Mouse (Mus musculus) monocyte, adult 59 days (primary cell): ENCODE measurements around the gene Ccdc15. TPM values are rescaled to one million over a fixed set of nuclear protein-coding genes. Genes with fewer than 3 reads are reported as not detected.

Experiments used
- total RNA-seq, 2 experiments: library from RNA; stranded (reverse); gene quantifications; one replicate each; pipeline ENCODE4 v1.2.4; 2023

Ccdc15 gene
- 1 to 10 TPM; 3.8 to 4.8 TPM for total RNA-seq

GRCm38 (mm10) chr9:37347988-37348642, at the start of gene Ccdc15:
Gene Ccdc15 (minus strand): TSS chr9:37348432.

GRCm38 (mm10) chr9:37367301-37368080, 19.3 kb upstream of the Ccdc15 start, which contains the start of gene Hepacam:
Gene Hepacam (plus strand): TSS chr9:37367351.

GRCm38 (mm10) chr9:37255149-37255888, 92.9 kb downstream of the Ccdc15 start, which contains the start of gene Slc37a2:
Gene Slc37a2 (minus strand): TSS chr9:37255738.

Other genes with a start within 250 kb of the Ccdc15 start
- gene Pknox2, start 201.0 kb downstream of the Ccdc15 start, total RNA-seq, result not detected
- gene Tmem218, start 140.2 kb downstream of the Ccdc15 start, total RNA-seq, result 1 to 10 TPM in 1 of 2 experiments, under 1 TPM in 1; 0.84 to 1.4 TPM
- 10 to 100 TPM; 22.7 to 25.3 TPM for gene Slc37a2, start 92.7 kb downstream of the Ccdc15 start, total RNA-seq
- gene Hepacam, start 18.9 kb upstream of the Ccdc15 start, total RNA-seq, result not detected
- gene Robo4, start 53.5 kb upstream of the Ccdc15 start, total RNA-seq, result not detected
- gene Robo3, start 84.8 kb upstream of the Ccdc15 start, total RNA-seq, result not detected
- gene Msantd2, start 140.9 kb upstream of the Ccdc15 start, total RNA-seq, result 10 to 100 TPM; 19.3 to 19.9 TPM
- 1 to 10 TPM; 2.8 to 3.3 TPM for gene Esam, start 179.6 kb upstream of the Ccdc15 start, total RNA-seq
- gene Vsig2, start 190.8 kb upstream of the Ccdc15 start, total RNA-seq, result not detected
- not detected for gene Nrgn, start 204.5 kb upstream of the Ccdc15 start, total RNA-seq
- gene Siae, start 207.3 kb upstream of the Ccdc15 start, total RNA-seq, result 10 to 100 TPM in 1 of 2 experiments, 1 to 10 TPM in 1; 9.3 to 11.4 TPM